Mouse (Mus musculus): Measurements from ENCODE around the gene Pnpla5. TPM values are rescaled to one million over a fixed set of nuclear protein-coding genes. Genes with fewer than 3 reads are reported as not detected.
A peak's percentile ranks its signal among the peaks of the same experiment; 100 is the strongest.

Pnpla5 gene
- polyA plus RNA-seq, 1 experiment from 2014 or later = 0.05 TPM

GRCm38 (mm10) chr15:84074705-84075185, 48.2 kb downstream of the Pnpla5 start:
- H3K4me2 ChIP-seq (ENCODE audit: low read depth, low read length) = peak overlapping the region; percentile 22; the same call in 1 of the 2 replicates
- no peak overlapping the region for H3K9ac ChIP-seq (replicated peaks)
- no peak overlapping the region for H3K4me3 ChIP-seq (ENCODE audit: low read depth, low read length)
- H3K27me3 ChIP-seq (ENCODE audit: insufficient read depth, low read length) = peaks cover 25% of the 10 kb centered on the region
- no peak overlapping the region for H3K27ac ChIP-seq (ENCODE audit: low read depth)
- WGBS (ENCODE audit: insufficient replicate concordance) = 20% methylated on average over 17 of the region's 17 CpGs
- H3K36me3 ChIP-seq (replicated peaks; ENCODE audit: insufficient read depth, low read length) = no peaks in the 10 kb centered on the region
- TF ChIP-seq CTCF (IDR thresholded peaks at IDR 0.05; ENCODE audit: low read depth) = peak; percentile 19
- TF ChIP-seq EP300 (IDR thresholded peaks at IDR 0.05; ENCODE audit: low read depth) = no peak
- ATAC-seq (no peak), DNase-seq (peak; percentile 33)
- no peaks in the 10 kb centered on the region for H3K4me1 ChIP-seq (ENCODE audit: insufficient read depth)
- H3K9me3 ChIP-seq (ENCODE audit: low read length) = no peaks in the 10 kb centered on the region

- Histone ChIP-seq H3K4me2 (ENCODE audit: low read depth, low read length) (peak overlapping the region; percentile 22; the same call in 1 of the 2 replicates), H3K27me3 (ENCODE audit: insufficient read depth, low read length) (peaks cover 31% of the 10 kb centered on the region)
Observed at GRCm38 (mm10) chr15:84073911-84074704, 48.9 kb downstream of the Pnpla5 start.

GRCm38 (mm10) chr15:84073058-84073457, 49.9 kb downstream of the Pnpla5 start:
- no peaks in the 10 kb centered on the region for H3K9me3 ChIP-seq (ENCODE audit: low read length)
- WGBS (ENCODE audit: insufficient replicate concordance) = 20% methylated on average over 8 of the region's 8 CpGs
- H3K9ac ChIP-seq (replicated peaks) = no peak overlapping the region
- H3K4me1 ChIP-seq (ENCODE audit: insufficient read depth) = no peaks in the 10 kb centered on the region
- no peak for TF ChIP-seq EP300 (IDR thresholded peaks at IDR 0.05; ENCODE audit: low read depth)
- TF ChIP-seq CTCF (IDR thresholded peaks at IDR 0.05; ENCODE audit: low read depth) = no peak
- H3K4me3 ChIP-seq (ENCODE audit: low read depth, low read length) = no peak overlapping the region
- H3K4me2 ChIP-seq (ENCODE audit: low read depth, low read length) = no peak overlapping the region
- ATAC-seq (no peak), DNase-seq (no peak)
- no peak overlapping the region for H3K27ac ChIP-seq (ENCODE audit: low read depth)
- H3K36me3 ChIP-seq (replicated peaks; ENCODE audit: insufficient read depth, low read length) = no peaks in the 10 kb centered on the region
- peaks cover 37% of the 10 kb centered on the region for H3K27me3 ChIP-seq (ENCODE audit: insufficient read depth, low read length)

More at GRCm38 (mm10) chr15:84073911-84074704, 48.9 kb downstream of the Pnpla5 start:
- Histone ChIP-seq H3K4me1 (ENCODE audit: insufficient read depth) (no peaks in the 10 kb centered on the region), H3K27ac (ENCODE audit: low read depth) (no peak overlapping the region), H3K9me3 (ENCODE audit: low read length) (no peaks in the 10 kb centered on the region), H3K36me3 (replicated peaks; ENCODE audit: insufficient read depth, low read length) (no peaks in the 10 kb centered on the region), H3K9ac (replicated peaks) (no peak overlapping the region), H3K4me3 (ENCODE audit: low read depth, low read length) (no peak overlapping the region)
- DNase-seq (peak; percentile 78), ATAC-seq (no peak)
- WGBS (ENCODE audit: insufficient replicate concordance) = 11% methylated on average over 14 of the region's 15 CpGs
- peak; percentile 92 for TF ChIP-seq CTCF (IDR thresholded peaks at IDR 0.05; ENCODE audit: low read depth)
- no peak for TF ChIP-seq EP300 (IDR thresholded peaks at IDR 0.05; ENCODE audit: low read depth)

- peaks cover 40% of the 10 kb centered on the region for H3K27me3 ChIP-seq (ENCODE audit: insufficient read depth, low read length)
- no peak overlapping the region for H3K9ac ChIP-seq (replicated peaks)
- H3K36me3 ChIP-seq (replicated peaks; ENCODE audit: insufficient read depth, low read length) = no peaks in the 10 kb centered on the region
- H3K4me1 ChIP-seq (ENCODE audit: insufficient read depth) = no peaks in the 10 kb centered on the region
- 37% methylated on average over 7 of the region's 7 CpGs for WGBS (ENCODE audit: insufficient replicate concordance)
- TF ChIP-seq EP300 (IDR thresholded peaks at IDR 0.05; ENCODE audit: low read depth) (no peak), CTCF (IDR thresholded peaks at IDR 0.05; ENCODE audit: low read depth) (peak; percentile 60)
- no peaks in the 10 kb centered on the region for H3K9me3 ChIP-seq (ENCODE audit: low read length)
- DNase-seq = peak; percentile 69
- ATAC-seq = no peak
- no peak overlapping the region for H3K4me2 ChIP-seq (ENCODE audit: low read depth, low read length)
- H3K4me3 ChIP-seq (ENCODE audit: low read depth, low read length) = no peak overlapping the region
- H3K27ac ChIP-seq (ENCODE audit: low read depth) = no peak overlapping the region
Observed at GRCm38 (mm10) chr15:84072226-84072625, 50.7 kb downstream of the Pnpla5 start.

- H3K36me3 ChIP-seq (replicated peaks; ENCODE audit: insufficient read depth, low read length) = no peaks in the 10 kb centered on the region
- H3K4me3 ChIP-seq (ENCODE audit: low read depth, low read length) = no peak overlapping the region
- 0% methylated on average over 13 of the region's 13 CpGs for WGBS (ENCODE audit: insufficient replicate concordance)
- no peak overlapping the region for H3K27ac ChIP-seq (ENCODE audit: low read depth)
- no peak overlapping the region for H3K9ac ChIP-seq (replicated peaks)
- 0 out of 2 replicates have a peak, but pooled peaks cover 3% of the 10 kb centered on the region for H3K9me3 ChIP-seq (ENCODE audit: low read length)
- TF ChIP-seq EP300 (IDR thresholded peaks at IDR 0.05; ENCODE audit: low read depth) = no peak
- TF ChIP-seq CTCF (IDR thresholded peaks at IDR 0.05; ENCODE audit: low read depth) = no peak
- H3K27me3 ChIP-seq (ENCODE audit: insufficient read depth, low read length) = peaks cover 40% of the 10 kb centered on the region
- ATAC-seq (no peak), DNase-seq (no peak)
- H3K4me1 ChIP-seq (ENCODE audit: insufficient read depth) = no peaks in the 10 kb centered on the region
- H3K4me2 ChIP-seq (ENCODE audit: low read depth, low read length) = no peak overlapping the region
Observed at GRCm38 (mm10) chr15:84070116-84070676, 52.8 kb downstream of the Pnpla5 start.

GRCm38 (mm10) chr15:84069455-84070050, 53.4 kb downstream of the Pnpla5 start:
- Histone ChIP-seq H3K4me1 (ENCODE audit: insufficient read depth) (no peaks in the 10 kb centered on the region), H3K36me3 (replicated peaks; ENCODE audit: insufficient read depth, low read length) (no peaks in the 10 kb centered on the region), H3K9ac (replicated peaks) (no peak overlapping the region), H3K27me3 (ENCODE audit: insufficient read depth, low read length) (peaks cover 39% of the 10 kb centered on the region), H3K27ac (ENCODE audit: low read depth) (no peak overlapping the region), H3K4me3 (ENCODE audit: low read depth, low read length) (no peak overlapping the region), H3K9me3 (ENCODE audit: low read length) (0 out of 2 replicates have a peak, but pooled peaks cover 6% of the 10 kb centered on the region), H3K4me2 (ENCODE audit: low read depth, low read length) (no peak overlapping the region)
- DNase-seq = no peak
- TF ChIP-seq EP300 (IDR thresholded peaks at IDR 0.05; ENCODE audit: low read depth) (no peak), CTCF (IDR thresholded peaks at IDR 0.05; ENCODE audit: low read depth) (no peak)
- ATAC-seq = no peak
- WGBS (ENCODE audit: insufficient replicate concordance) = 12% methylated on average over 16 of the region's 16 CpGs

All from liver, postnatal 0 days (tissue).